Mouse (Mus musculus) forebrain, embryonic 10.5 days (tissue): ENCODE measurements around the gene St8sia1. TPM values are rescaled to one million over a fixed set of nuclear protein-coding genes. Genes with fewer than 3 reads are reported as not detected.

Source experiments
- DNase-seq: peaks from one replicate; pipeline ENCODE4 v3.0.0-alpha.2; 2017; ENCODE audit warnings: low spot score; ENCODE audit errors: extremely low spot score
- H3K27ac ChIP-seq: fragments of 300-500 bp; sonication (generic); 2 replicates; pipeline ENCODE4 v1.5.1; 2016; ENCODE audit warnings: mild to moderate bottlenecking
- H3K27me3 ChIP-seq: fragments of 300-500 bp; sonication (generic); 2 replicates; pipeline ENCODE4 v1.6.1; 2016; ENCODE audit warnings: mild to moderate bottlenecking; ENCODE audit not compliant: poor library complexity, severe bottlenecking
- H3K36me3 ChIP-seq: fragments of 300-500 bp; sonication (generic); replicated peaks from 2 replicates; pipeline ENCODE4 v1.6.1; 2016; ENCODE audit warnings: mild to moderate bottlenecking, moderate library complexity
- H3K4me1 ChIP-seq: fragments of 300-500 bp; sonication (generic); 2 replicates; pipeline ENCODE4 v1.6.1; 2016
- H3K4me3 ChIP-seq: fragments of 300-500 bp; sonication (generic); 2 replicates; pipeline ENCODE4 v1.5.1; 2016; ENCODE audit warnings: mild to moderate bottlenecking, moderate library complexity
- H3K9me3 ChIP-seq: fragments of 300-500 bp; sonication (generic); 2 replicates; pipeline ENCODE4 v1.6.1; 2016; ENCODE audit warnings: mild to moderate bottlenecking, moderate library complexity
- WGBS: fragments of 180-500 bp; shearing (Covaris S2); methylation state at CpG from one replicate; pipeline ENCODE4 v1.1.7; 2016; 5-methylcytosine and 5-hydroxymethylcytosine counted together
- polyA plus RNA-seq: library from polyadenylated mRNA; unstranded; fragments of >200 nt; fragmentation: Nextera tagmentation; extraction: Ambion mirVana; gene quantifications from 2 replicates; pipeline ENCODE4 v1.2.1, GENCODE M21; 2016

St8sia1 gene
- polyA plus RNA-seq, 1 experiment from 2014 or later, result 2.3 TPM

DNA sequence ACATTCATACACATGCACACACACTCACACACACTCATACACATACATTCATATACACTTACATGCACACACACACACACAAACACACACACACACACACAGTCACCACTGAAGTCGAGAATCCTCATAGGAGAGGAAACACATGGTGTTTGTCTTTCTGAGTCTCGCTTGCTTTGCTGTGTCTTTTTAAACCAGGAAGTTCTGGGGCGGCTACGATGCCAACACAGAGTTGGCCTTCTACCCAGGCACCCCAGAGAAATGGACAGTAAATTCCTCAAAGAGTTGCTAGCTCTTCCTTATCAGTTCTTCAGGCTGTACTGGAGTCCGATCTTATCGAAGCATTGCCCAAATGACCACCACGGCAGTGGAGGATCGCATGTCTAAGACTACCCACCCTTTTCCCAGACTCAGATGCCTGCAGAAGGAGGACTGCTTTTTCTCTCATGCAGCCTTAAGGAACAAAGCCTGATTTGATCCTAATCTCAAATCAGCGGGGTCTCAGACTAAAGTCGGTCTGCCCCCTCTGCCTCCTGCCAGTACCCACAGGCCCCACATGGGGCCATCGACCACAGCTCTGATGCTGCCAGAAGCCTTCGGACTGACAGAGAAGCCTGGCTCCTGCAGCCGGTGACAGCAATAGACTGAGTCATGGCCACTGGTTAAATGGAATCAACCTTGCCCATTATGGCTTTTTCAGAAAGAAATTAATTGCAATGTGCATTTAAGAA is 171.8 kb downstream of the St8sia1 start:
- peaks cover 18% of the 10 kb centered on the region for H3K4me1 ChIP-seq
- no peak overlapping the region for H3K4me3 ChIP-seq
- H3K27ac ChIP-seq, result no peak overlapping the region
- no peaks in the 10 kb centered on the region for H3K9me3 ChIP-seq
- DNase-seq, result no peak
- no peaks in the 10 kb centered on the region for H3K36me3 ChIP-seq
- H3K27me3 ChIP-seq, result peaks cover 33% of the 10 kb centered on the region
- 46% methylated on average over 13 of the region's 13 CpGs for WGBS

DNA sequence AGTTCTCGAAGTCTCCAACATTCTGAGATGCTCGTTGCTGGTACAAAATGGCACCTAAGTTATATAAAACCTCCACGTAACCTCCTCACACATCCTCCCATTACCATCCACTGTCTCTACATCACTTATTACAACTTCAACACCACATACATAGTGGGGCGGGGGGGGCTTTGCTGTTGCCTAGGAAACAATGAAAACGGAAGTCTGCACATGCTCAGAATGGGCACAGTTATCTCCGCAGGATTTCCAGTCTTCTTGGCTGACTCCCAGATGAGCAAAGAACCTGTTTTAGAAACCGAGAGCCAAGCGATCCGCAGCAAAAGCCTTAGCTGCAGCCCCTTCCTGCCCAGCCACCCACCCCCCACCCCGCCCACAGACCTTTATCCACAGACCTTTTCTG is 174.5 kb downstream of the St8sia1 start:
- 95% methylated on average over 10 of the region's 10 CpGs for WGBS
- DNase-seq, result no peak

DNA sequence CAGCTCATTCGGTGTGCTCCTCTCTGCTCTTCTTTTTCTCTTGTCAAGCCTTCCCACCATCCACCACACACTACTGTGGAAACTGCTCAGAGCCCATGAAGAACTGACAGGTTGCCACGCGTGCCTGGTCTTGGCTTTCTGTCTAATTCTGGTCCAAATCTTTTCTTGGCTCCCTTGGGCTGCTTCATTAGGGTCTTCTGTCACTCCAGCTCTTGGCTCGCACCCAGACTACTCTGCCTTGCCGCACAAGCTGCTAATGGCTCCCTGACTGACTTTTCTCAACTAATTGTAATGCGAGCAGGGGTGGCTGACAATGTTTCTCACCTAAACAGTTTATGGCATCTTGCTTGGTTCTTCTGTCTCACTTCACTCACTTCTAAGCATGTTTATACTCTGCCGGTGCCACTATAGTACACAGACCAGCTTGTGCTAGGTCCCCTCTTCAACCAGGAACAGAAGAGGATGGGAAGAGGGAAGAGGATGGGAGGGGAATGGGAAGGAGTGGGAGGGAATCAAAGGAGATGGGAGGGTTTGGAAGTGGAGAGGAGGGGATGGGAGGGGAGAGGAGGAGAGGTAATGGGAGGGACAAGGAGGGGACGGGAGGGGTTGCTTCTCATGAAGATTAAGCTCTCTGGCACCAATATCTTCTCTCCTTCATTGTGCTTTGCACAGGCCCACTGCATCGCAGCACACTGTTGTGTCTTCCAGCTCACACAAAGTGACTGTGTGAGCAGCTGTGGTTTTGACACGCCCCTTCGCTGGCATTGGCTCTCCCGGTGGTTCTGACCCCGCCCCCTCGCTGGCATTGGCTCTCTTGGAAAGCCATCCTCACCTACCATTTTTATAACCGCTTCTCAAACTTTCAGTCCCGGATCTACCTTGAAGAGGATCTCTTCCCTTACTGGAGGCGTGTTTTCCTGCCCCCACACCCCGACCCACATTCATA is 175.9 kb downstream of the St8sia1 start:
- Histone ChIP-seq H3K4me1 (peaks cover 13% of the 10 kb centered on the region), H3K27ac (no peak overlapping the region), H3K27me3 (peaks cover 32% of the 10 kb centered on the region), H3K36me3 (no peaks in the 10 kb centered on the region), H3K4me3 (no peak overlapping the region), H3K9me3 (no peaks in the 10 kb centered on the region)
- DNase-seq, result no peak
- WGBS, result 63% methylated on average over 18 of the region's 18 CpGs

More for the DNA sequence above, 174.5 kb downstream of the St8sia1 start:
- no peak overlapping the region for H3K27ac ChIP-seq
- H3K4me3 ChIP-seq, result no peak overlapping the region
- H3K36me3 ChIP-seq, result no peaks in the 10 kb centered on the region
- H3K9me3 ChIP-seq, result no peaks in the 10 kb centered on the region
- peaks cover 18% of the 10 kb centered on the region for H3K4me1 ChIP-seq
- H3K27me3 ChIP-seq, result peaks cover 34% of the 10 kb centered on the region

DNA sequence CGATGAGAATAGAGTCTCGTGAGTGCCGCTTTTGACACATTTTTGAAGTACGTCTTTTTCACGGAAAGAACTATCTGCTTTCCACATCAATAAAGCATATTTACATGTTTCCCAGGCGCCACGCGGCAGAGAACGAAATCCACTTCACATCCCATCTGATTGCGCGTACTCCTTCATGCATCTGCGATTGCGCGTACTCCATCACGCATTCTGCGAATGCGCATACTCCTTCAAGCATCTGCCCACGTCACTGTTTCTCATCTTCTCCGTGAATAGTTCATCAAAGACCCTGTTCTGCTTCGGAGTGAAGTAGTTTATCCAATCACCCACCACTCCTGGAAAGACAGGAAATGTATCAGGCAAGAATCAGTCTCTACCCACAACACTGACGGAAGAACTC is 178.1 kb downstream of the St8sia1 start:
- peaks cover 16% of the 10 kb centered on the region for H3K4me1 ChIP-seq
- no peaks in the 10 kb centered on the region for H3K9me3 ChIP-seq
- H3K27ac ChIP-seq, result no peak overlapping the region
- peaks cover 37% of the 10 kb centered on the region for H3K27me3 ChIP-seq
- no peak overlapping the region for H3K4me3 ChIP-seq
- no peaks in the 10 kb centered on the region for H3K36me3 ChIP-seq
- DNase-seq, result no peak
- WGBS, result 87% methylated on average over 21 of the region's 21 CpGs

DNA sequence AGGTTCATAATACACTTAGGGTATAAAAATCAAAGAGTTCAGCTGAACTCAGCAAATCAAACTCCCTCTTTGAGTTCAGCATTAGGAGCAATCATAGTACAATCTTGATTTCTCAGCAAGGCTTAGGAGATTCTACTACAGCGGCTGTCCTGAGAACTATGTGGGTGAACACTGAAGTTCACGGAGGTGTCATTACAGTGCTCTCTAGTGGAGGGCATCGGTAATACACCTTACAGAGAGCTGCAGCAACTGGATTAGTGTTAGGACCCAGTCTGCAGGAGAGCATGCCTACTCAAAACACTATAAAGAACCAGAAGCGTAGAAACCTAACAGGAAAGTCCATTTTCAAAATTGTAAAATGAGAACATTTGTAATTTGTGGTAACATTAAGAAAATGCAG is 178.9 kb downstream of the St8sia1 start:
- DNase-seq, result peak; percentile 51
- peaks cover 37% of the 10 kb centered on the region for H3K27me3 ChIP-seq
- H3K27ac ChIP-seq, result no peak overlapping the region
- peaks cover 24% of the 10 kb centered on the region for H3K4me1 ChIP-seq
- no peaks in the 10 kb centered on the region for H3K9me3 ChIP-seq
- H3K36me3 ChIP-seq, result no peaks in the 10 kb centered on the region
- H3K4me3 ChIP-seq, result no peak overlapping the region
- 38% methylated on average over 4 of the region's 4 CpGs for WGBS

DNA sequence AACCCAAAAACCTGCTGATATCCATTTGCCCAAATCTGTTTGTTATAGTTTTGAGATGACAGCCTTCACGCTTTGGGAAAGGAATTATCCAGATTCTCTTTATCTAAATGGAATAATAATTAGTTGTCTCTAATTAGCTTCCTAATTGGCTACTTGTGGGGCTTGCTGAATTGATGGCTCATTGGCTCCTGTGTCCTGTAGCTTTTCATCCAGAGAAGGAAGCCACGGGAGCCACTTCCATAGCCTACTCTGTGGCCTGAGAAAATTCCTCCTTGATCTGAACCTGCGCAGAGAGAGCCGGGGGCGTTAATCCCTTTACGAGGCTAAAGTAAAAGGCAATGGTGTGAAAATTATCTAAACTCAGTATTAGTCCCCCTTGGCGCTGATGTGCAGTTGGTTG is 183.0 kb downstream of the St8sia1 start:
- H3K27me3 ChIP-seq, result peaks cover 49% of the 10 kb centered on the region
- 32% methylated on average over 7 of the region's 7 CpGs for WGBS
- no peaks in the 10 kb centered on the region for H3K9me3 ChIP-seq
- no peak overlapping the region for H3K27ac ChIP-seq
- peaks cover 36% of the 10 kb centered on the region for H3K4me1 ChIP-seq
- peak; percentile 34 for DNase-seq
- H3K4me3 ChIP-seq, result no peak overlapping the region
- no peaks in the 10 kb centered on the region; the same call in 1 of the 2 replicates for H3K36me3 ChIP-seq

DNA sequence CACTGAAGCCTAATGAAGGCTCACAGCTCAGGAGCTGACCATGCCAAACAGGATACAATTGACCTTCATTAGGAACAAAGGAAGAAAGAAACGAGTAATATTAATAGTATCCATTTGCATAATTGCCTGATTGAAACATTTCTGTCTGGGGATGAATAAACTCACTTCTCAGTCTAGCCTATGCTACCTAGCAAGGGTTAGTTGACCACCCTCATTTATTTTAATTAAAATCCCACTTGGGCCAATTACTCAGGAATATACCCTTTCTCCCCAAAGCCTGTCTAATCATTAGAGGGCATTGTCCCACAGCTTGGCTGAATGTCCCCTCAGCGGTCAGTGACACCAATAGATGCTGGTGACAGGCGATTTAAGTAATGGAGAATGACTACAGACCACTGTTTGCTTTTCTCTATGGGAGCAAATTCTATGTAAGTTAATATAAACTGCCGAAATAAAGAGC is 183.6 kb downstream of the St8sia1 start:
- peaks cover 49% of the 10 kb centered on the region for H3K27me3 ChIP-seq
- H3K36me3 ChIP-seq, result peaks cover under 1% of the 10 kb centered on the region; the same call in 1 of the 2 replicates
- 44% methylated on average over 4 of the region's 4 CpGs for WGBS
- DNase-seq, result no peak
- no peak overlapping the region for H3K4me3 ChIP-seq
- H3K27ac ChIP-seq, result 0 out of 2 replicates have a peak overlapping the region, but pooled peaks have one; percentile 6
- peaks cover 40% of the 10 kb centered on the region for H3K4me1 ChIP-seq
- H3K9me3 ChIP-seq, result no peaks in the 10 kb centered on the region

DNA sequence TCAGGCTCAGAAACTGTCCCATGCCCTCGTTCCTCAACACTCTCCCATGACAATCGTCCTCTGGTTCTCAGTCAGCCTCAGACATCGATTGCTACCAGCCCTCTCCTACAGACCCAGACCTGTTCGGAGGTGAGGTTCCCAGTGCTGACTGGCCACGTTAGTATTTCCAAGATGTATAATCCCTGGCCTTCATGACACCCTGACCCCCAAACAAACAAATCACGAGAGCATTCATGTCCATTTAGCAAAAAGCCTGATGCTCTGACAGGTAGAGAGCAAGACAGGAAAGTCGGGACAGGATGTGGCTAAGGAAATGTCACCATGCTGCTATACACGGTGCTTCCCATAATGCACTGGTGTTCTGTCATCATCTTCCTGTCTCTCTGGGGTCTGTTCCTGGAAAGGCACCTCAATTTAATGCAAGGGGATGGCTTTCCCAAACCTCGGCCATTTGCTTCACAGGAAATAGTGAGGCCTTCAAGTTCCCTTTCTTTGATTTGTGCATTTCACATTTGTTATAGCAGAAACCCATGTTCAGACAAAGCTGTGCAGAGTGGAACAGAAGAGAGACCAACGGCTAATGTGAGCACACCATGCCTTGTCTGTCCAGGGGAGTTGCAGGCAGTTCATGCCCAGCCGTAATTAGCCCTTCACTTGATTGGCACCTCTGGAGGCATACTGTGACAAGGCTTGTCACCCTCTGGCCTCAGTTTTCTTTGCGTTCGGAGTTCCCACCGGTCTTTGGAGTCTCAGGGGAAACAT is 184.3 kb downstream of the St8sia1 start:
- peak; percentile 45 for DNase-seq
- H3K9me3 ChIP-seq, result no peaks in the 10 kb centered on the region

DNA sequence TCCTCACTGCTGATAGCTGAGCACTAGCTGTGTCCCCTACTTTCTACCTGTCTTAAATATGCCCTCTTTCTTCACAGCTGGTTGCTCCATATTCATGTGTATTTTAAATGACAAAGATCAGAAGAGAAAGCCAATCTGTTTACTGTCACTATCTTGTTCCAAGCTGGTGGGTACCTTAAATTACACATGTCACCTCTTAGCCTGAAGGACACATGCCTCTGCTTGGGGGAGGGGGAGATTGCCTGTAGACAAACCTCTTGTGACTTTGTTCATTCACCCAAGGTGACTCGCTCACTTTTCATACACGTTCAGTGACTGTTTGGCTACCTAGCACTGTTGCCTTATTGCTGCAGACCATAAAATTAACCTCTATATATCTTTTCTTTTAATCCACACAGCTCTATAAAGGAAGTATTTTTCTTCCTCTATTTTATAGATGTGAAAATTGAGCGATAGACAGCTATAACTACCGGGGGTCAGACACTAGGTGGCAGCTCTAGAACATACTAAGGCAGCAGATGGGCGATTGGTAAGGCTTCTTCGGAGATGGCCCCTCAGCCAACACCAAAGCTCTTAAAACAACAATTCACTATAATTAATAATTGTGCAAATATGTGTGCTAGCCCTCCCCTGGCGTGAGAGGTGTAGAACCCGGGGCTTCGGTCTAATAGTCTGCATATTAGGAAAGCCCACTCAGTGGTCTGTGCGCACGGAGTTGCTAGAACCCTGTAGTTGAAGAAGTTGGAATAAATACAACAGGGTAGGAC is 185.0 kb downstream of the St8sia1 start:
- peaks cover 41% of the 10 kb centered on the region for H3K27me3 ChIP-seq
- DNase-seq, result no peak
- WGBS, result 61% methylated on average over 11 of the region's 11 CpGs
- H3K4me3 ChIP-seq, result no peak overlapping the region
- peaks cover 40% of the 10 kb centered on the region for H3K4me1 ChIP-seq
- H3K9me3 ChIP-seq, result no peaks in the 10 kb centered on the region
- H3K36me3 ChIP-seq, result peaks cover 15% of the 10 kb centered on the region
- peak overlapping the region; percentile 6 for H3K27ac ChIP-seq

More for the DNA sequence above, 184.3 kb downstream of the St8sia1 start:
- Histone ChIP-seq H3K27me3 (peaks cover 46% of the 10 kb centered on the region), H3K36me3 (peaks cover 7% of the 10 kb centered on the region), H3K4me3 (no peak overlapping the region), H3K27ac (peak overlapping the region; percentile 6), H3K4me1 (peaks cover 40% of the 10 kb centered on the region)
- WGBS, result 64% methylated on average over 14 of the region's 14 CpGs

DNA sequence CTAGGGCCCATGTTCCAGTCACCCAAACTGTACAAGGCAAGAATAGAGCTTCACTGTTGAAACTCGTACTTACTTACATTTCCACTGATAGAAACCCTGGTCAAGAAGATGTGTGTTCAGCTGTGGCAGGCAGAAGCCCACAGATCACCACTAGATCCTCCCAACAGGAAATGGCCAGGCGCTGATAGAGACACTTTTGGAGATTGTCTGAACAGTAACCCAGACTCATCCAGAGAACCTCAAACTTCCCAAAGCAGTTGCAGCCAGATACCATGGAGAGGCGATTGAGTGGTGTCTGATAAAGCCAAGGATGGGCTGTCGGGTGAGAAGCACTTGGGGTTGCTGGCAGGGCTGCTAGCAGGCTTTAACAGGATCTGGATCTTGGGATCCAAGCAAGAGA is 187.3 kb downstream of the St8sia1 start:
- Histone ChIP-seq H3K9me3 (no peaks in the 10 kb centered on the region), H3K36me3 (peaks cover 38% of the 10 kb centered on the region), H3K27me3 (peaks cover 18% of the 10 kb centered on the region), H3K4me1 (peaks cover 32% of the 10 kb centered on the region), H3K4me3 (no peak overlapping the region), H3K27ac (no peak overlapping the region)
- whole genome bisulfite sequencing, result 81% methylated on average over 4 of the region's 4 CpGs
- no peak for DNase-seq

DNA sequence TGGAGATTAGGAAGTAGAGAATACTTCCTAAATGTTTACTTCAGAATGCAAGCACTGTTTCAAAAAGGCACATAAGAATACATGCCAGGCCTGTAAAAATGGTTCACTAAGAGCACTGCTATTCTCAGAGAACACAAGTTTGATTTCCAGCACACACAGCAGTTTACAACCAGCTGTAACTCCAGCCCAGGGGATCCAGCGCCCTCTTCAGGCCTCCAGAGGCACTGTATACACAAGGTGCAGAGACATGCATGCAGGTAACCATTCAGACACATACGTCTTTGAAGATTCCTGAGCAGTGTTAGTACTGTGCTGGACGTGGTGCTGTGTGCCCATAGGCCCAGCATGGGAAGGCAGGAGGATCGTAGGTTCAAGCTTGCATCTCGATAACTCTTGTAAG is 190.7 kb downstream of the St8sia1 start:
- no peak overlapping the region for H3K27ac ChIP-seq
- peaks cover 8% of the 10 kb centered on the region; the same call in 1 of the 2 replicates for H3K27me3 ChIP-seq
- no peak for DNase-seq
- 0 out of 2 replicates have a peak, but pooled peaks cover 5% of the 10 kb centered on the region for H3K4me1 ChIP-seq
- no peaks in the 10 kb centered on the region for H3K9me3 ChIP-seq
- peaks cover 71% of the 10 kb centered on the region for H3K36me3 ChIP-seq
- WGBS, result 93% methylated on average over 5 of the region's 5 CpGs
- H3K4me3 ChIP-seq, result no peak overlapping the region
